Mouse (Mus musculus): ENCODE results near the gene Asb3. TPM values are rescaled to one million over a fixed set of nuclear protein-coding genes. Genes with fewer than 3 reads are reported as not detected.
"Not testable (repeated sequence)": the region's sequence is repeated elsewhere in the genome, so short reads cannot be mapped to it uniquely, and the experiment has no call there.

The Asb3 gene
- total and polyA plus RNA-seq, 2 experiments from 2014 or later: 18.9 to 22.4 TPM

- H3K4me3 ChIP-seq (ENCODE audit: low read depth, low read length): no peak overlapping the region
- no peak overlapping the region for H3K27ac ChIP-seq (ENCODE audit: low read depth, low read length)
- H3K4me1 ChIP-seq (ENCODE audit: insufficient read depth, low read length): no peaks in the 10 kb centered on the region
- no peaks in the 10 kb centered on the region for H3K27me3 ChIP-seq (ENCODE audit: insufficient read depth, low read length)
- 89% methylated on average over 2 of the region's 2 CpGs for WGBS
- no peak for TF ChIP-seq CTCF (IDR thresholded peaks at IDR 0.05)
- no peaks in the 10 kb centered on the region for H3K36me3 ChIP-seq (ENCODE audit: insufficient read depth, low read length)
- no peak overlapping the region for H3K9ac ChIP-seq (replicated peaks; ENCODE audit: low read length, poor library complexity, severe bottlenecking)
- DNase-seq (ENCODE audit: low spot score) (no peak), ATAC-seq (ENCODE audit: low FRiP score) (no peak)
- H3K4me2 ChIP-seq (ENCODE audit: low read depth, low read length, poor library complexity, severe bottlenecking): no peak overlapping the region
- H3K9me3 ChIP-seq (ENCODE audit: low read length): no peaks in the 10 kb centered on the region
These were observed 217.0 kb downstream of the Asb3 start for GRCm38 (mm10) chr11:31102188-31102587.

GRCm38 (mm10) chr11:31105364-31105763, 220.1 kb downstream of the Asb3 start:
- no peaks in the 10 kb centered on the region for H3K9me3 ChIP-seq (ENCODE audit: low read length)
- H3K27ac ChIP-seq (ENCODE audit: low read depth, low read length): no peak overlapping the region
- ATAC-seq (ENCODE audit: low FRiP score): no peak
- no peak for DNase-seq (ENCODE audit: low spot score)
- H3K9ac ChIP-seq (replicated peaks; ENCODE audit: low read length, poor library complexity, severe bottlenecking): no peak overlapping the region
- H3K4me2 ChIP-seq (ENCODE audit: low read depth, low read length, poor library complexity, severe bottlenecking): no peak overlapping the region
- no peaks in the 10 kb centered on the region for H3K36me3 ChIP-seq (ENCODE audit: insufficient read depth, low read length)
- WGBS: 96% methylated on average over 5 of the region's 5 CpGs
- no peaks in the 10 kb centered on the region for H3K27me3 ChIP-seq (ENCODE audit: insufficient read depth, low read length)
- no peak for TF ChIP-seq CTCF (IDR thresholded peaks at IDR 0.05)
- no peak overlapping the region for H3K4me3 ChIP-seq (ENCODE audit: low read depth, low read length)
- no peaks in the 10 kb centered on the region for H3K4me1 ChIP-seq (ENCODE audit: insufficient read depth, low read length)

- not testable (repeated sequence) for H3K27ac ChIP-seq (ENCODE audit: low read depth, low read length); H3K4me1 ChIP-seq (ENCODE audit: insufficient read depth, low read length); H3K9ac ChIP-seq (replicated peaks; ENCODE audit: low read length, poor library complexity, severe bottlenecking); DNase-seq (ENCODE audit: low spot score); H3K4me3 ChIP-seq (ENCODE audit: low read depth, low read length); H3K36me3 ChIP-seq (ENCODE audit: insufficient read depth, low read length); ATAC-seq (ENCODE audit: low FRiP score); H3K4me2 ChIP-seq (ENCODE audit: low read depth, low read length, poor library complexity, severe bottlenecking); H3K9me3 ChIP-seq (ENCODE audit: low read length); H3K27me3 ChIP-seq (ENCODE audit: insufficient read depth, low read length)
- 78% methylated on average over 1 of the region's 1 CpGs for WGBS
These were observed 241.7 kb downstream of the Asb3 start for GRCm38 (mm10) chr11:31126964-31127363.

- H3K36me3 ChIP-seq (ENCODE audit: insufficient read depth, low read length); H3K27ac ChIP-seq (ENCODE audit: low read depth, low read length); H3K9ac ChIP-seq (replicated peaks; ENCODE audit: low read length, poor library complexity, severe bottlenecking); H3K4me3 ChIP-seq (ENCODE audit: low read depth, low read length); H3K4me1 ChIP-seq (ENCODE audit: insufficient read depth, low read length); ATAC-seq (ENCODE audit: low FRiP score); H3K4me2 ChIP-seq (ENCODE audit: low read depth, low read length, poor library complexity, severe bottlenecking); H3K9me3 ChIP-seq (ENCODE audit: low read length); H3K27me3 ChIP-seq (ENCODE audit: insufficient read depth, low read length); DNase-seq (ENCODE audit: low spot score): not testable (repeated sequence)
- 68% methylated on average over 4 of the region's 4 CpGs for WGBS
These were observed 248.5 kb downstream of the Asb3 start for GRCm38 (mm10) chr11:31133726-31134125.

- not testable (repeated sequence) for H3K4me2 ChIP-seq (ENCODE audit: low read depth, low read length, poor library complexity, severe bottlenecking); H3K4me3 ChIP-seq (ENCODE audit: low read depth, low read length); H3K36me3 ChIP-seq (ENCODE audit: insufficient read depth, low read length); ATAC-seq (ENCODE audit: low FRiP score); H3K27ac ChIP-seq (ENCODE audit: low read depth, low read length); H3K27me3 ChIP-seq (ENCODE audit: insufficient read depth, low read length); H3K9ac ChIP-seq (replicated peaks; ENCODE audit: low read length, poor library complexity, severe bottlenecking); H3K4me1 ChIP-seq (ENCODE audit: insufficient read depth, low read length); DNase-seq (ENCODE audit: low spot score); H3K9me3 ChIP-seq (ENCODE audit: low read length)
- WGBS: 81% methylated on average over 1 of the region's 1 CpGs
These were observed 249.6 kb downstream of the Asb3 start for GRCm38 (mm10) chr11:31134824-31135223.

- H3K9ac ChIP-seq (replicated peaks; ENCODE audit: low read length, poor library complexity, severe bottlenecking); H3K9me3 ChIP-seq (ENCODE audit: low read length); H3K27me3 ChIP-seq (ENCODE audit: insufficient read depth, low read length); DNase-seq (ENCODE audit: low spot score); H3K27ac ChIP-seq (ENCODE audit: low read depth, low read length); ATAC-seq (ENCODE audit: low FRiP score); H3K4me1 ChIP-seq (ENCODE audit: insufficient read depth, low read length); H3K36me3 ChIP-seq (ENCODE audit: insufficient read depth, low read length); H3K4me3 ChIP-seq (ENCODE audit: low read depth, low read length); H3K4me2 ChIP-seq (ENCODE audit: low read depth, low read length, poor library complexity, severe bottlenecking): not testable (repeated sequence)
- 57% methylated on average over 1 of the region's 1 CpGs for WGBS
These were observed 253.2 kb downstream of the Asb3 start for GRCm38 (mm10) chr11:31138394-31138793.

Other genes with a start within 250 kb of the Asb3 start
- gene Acyp2, start 235.8 kb upstream of the Asb3 start, total RNA-seq (2014; rRNA removed): 19.5 and 23.0 TPM in 2 replicates
- 38.0 and 41.6 TPM in 2 replicates for gene Acyp2, start 235.8 kb upstream of the Asb3 start, polyA plus RNA-seq (2015; fragmentation: Nextera tagmentation; extraction: Ambion mirVana)
- gene Psme4, start 113.7 kb upstream of the Asb3 start, total RNA-seq (2014; rRNA removed): 31.3 and 49.1 TPM in 2 replicates
- gene Psme4, start 113.7 kb upstream of the Asb3 start, polyA plus RNA-seq (2015; fragmentation: Nextera tagmentation; extraction: Ambion mirVana): 6.6 and 10.6 TPM in 2 replicates
- gene Gpr75, start 58 bp upstream of the Asb3 start, total RNA-seq (2014; rRNA removed): 14.3 and 15.2 TPM in 2 replicates
- gene Gpr75, start 58 bp upstream of the Asb3 start, polyA plus RNA-seq (2015; fragmentation: Nextera tagmentation; extraction: Ambion mirVana): 6.0 and 7.3 TPM in 2 replicates
- 11.1 and 15.2 TPM in 2 replicates for gene Erlec1, start 68.9 kb downstream of the Asb3 start, total RNA-seq (2014; rRNA removed)
- 10.1 and 12.5 TPM in 2 replicates for gene Erlec1, start 68.9 kb downstream of the Asb3 start, polyA plus RNA-seq (2015; fragmentation: Nextera tagmentation; extraction: Ambion mirVana)
- gene Chac2, start 100.9 kb downstream of the Asb3 start, total RNA-seq (2014; rRNA removed): 19.0 and 22.4 TPM in 2 replicates
- gene Chac2, start 100.9 kb downstream of the Asb3 start, polyA plus RNA-seq (2015; fragmentation: Nextera tagmentation; extraction: Ambion mirVana): 35.2 and 35.3 TPM in 2 replicates

All from midbrain, postnatal 0 days (tissue).